Mouse (Mus musculus) limb, embryonic 13.5 days (tissue): ENCODE data around the gene Sec31b. TPM values are rescaled to one million over a fixed set of nuclear protein-coding genes. Genes with fewer than 3 reads are reported as not detected.

Source experiments
- ATAC-seq: fragments of 200-750 bp; cut with Nextera tagmentation; 2 replicates; pipeline ENCODE4 v1.8.0; 2017; ENCODE audit warnings: low read depth, moderate number of reproducible peaks, moderate TSS enrichment; ENCODE audit not compliant: low FRiP score
- H3K27ac ChIP-seq: fragments of 300-500 bp; sonication (generic); 2 replicates; pipeline ENCODE4 v1.5.1; 2015; ENCODE audit warnings: inconsistent platforms, mild to moderate bottlenecking, moderate library complexity
- H3K27me3 ChIP-seq: fragments of 300-500 bp; sonication (generic); 2 replicates; pipeline ENCODE4 v1.6.1; 2015; ENCODE audit warnings: mild to moderate bottlenecking, inconsistent platforms
- H3K36me3 ChIP-seq: fragments of 300-500 bp; sonication (generic); 2 replicates; pipeline ENCODE4 v1.6.1; 2015; ENCODE audit warnings: inconsistent platforms, mild to moderate bottlenecking, moderate library complexity
- H3K4me1 ChIP-seq: fragments of 300-500 bp; sonication (generic); 2 replicates; pipeline ENCODE4 v1.6.1; 2015; ENCODE audit warnings: inconsistent platforms
- H3K4me2 ChIP-seq: fragments of 300-500 bp; sonication (generic); replicated peaks from 2 replicates; pipeline ENCODE4 v1.6.1; 2015; ENCODE audit warnings: inconsistent platforms, mild to moderate bottlenecking, moderate library complexity
- H3K4me3 ChIP-seq: fragments of 300-500 bp; sonication (generic); 2 replicates; pipeline ENCODE4 v1.5.1; 2015; ENCODE audit warnings: moderate library complexity, mild to moderate bottlenecking, inconsistent platforms
- H3K9ac ChIP-seq: fragments of 300-500 bp; sonication (generic); 2 replicates; pipeline ENCODE4 v1.6.1; 2015; ENCODE audit warnings: mild to moderate bottlenecking, inconsistent platforms
- H3K9me3 ChIP-seq: fragments of 300-500 bp; sonication (generic); 2 replicates; pipeline ENCODE4 v1.6.1; 2016; ENCODE audit warnings: inconsistent platforms
- WGBS: fragments of 180-500 bp; shearing (Covaris S2); methylation state at CpG from one replicate; pipeline ENCODE4 v1.1.7; 2015; 5-methylcytosine and 5-hydroxymethylcytosine counted together
- polyA plus RNA-seq: library from polyadenylated mRNA; unstranded; fragments of >200 nt; fragmentation: Nextera tagmentation; extraction: Ambion mirVana; gene quantifications from 2 replicates; pipeline ENCODE4 v1.2.1, GENCODE M21; 2015

Gene Sec31b
- polyA plus RNA-seq, 1 experiment from 2014 or later: 0.34 TPM

DNA sequence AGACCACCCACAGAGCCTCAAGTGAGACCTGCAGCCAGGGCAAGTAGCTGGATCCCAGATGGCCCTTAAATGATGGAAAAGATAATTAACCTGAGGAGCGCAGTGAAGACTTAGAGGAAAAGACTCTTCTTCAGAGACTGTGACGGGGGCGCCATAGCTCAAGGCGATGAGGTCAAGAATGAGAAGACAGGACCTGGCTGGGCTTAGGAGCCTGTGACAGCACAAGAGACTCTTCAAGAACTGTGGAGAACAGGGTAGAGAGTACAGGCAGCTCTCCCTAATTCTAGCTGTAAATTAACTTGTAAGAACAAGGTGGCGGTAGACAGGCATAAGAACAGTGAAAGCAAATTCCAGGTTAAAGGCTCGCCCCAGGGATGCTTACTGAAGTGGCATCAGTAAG lies 43.7 kb downstream of the Sec31b start:
- no peaks in the 10 kb centered on the region for H3K9me3 ChIP-seq
- no peak overlapping the region for H3K9ac ChIP-seq
- 48% methylated on average over 6 of the region's 6 CpGs for WGBS
- H3K27ac ChIP-seq: no peak overlapping the region
- peaks cover 54% of the 10 kb centered on the region for H3K27me3 ChIP-seq
- H3K4me2 ChIP-seq: no peak overlapping the region
- H3K4me3 ChIP-seq: no peak overlapping the region
- no peaks in the 10 kb centered on the region for H3K36me3 ChIP-seq
- no peak for ATAC-seq
- H3K4me1 ChIP-seq: no peaks in the 10 kb centered on the region

DNA sequence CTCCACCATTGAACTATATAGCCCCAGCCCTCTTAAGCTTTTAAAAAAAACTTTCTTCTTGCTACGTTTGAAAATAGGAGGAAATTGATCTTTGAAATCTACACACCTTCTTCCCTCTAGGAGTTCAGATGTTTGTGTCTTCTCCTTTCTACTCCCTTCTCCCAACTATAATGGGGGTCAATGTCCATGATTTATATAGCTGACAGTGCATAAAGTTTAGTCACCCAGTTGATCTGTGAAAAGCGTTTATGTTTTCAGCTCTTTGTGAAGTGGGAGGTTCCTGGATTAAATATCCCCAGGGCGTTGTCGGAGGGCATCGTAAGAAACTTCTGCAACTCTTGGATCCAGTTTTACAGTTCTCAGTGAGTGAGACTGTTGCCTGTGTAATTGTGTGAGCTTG lies 45.4 kb downstream of the Sec31b start:
- no peaks in the 10 kb centered on the region for H3K36me3 ChIP-seq
- H3K9me3 ChIP-seq: no peaks in the 10 kb centered on the region
- ATAC-seq: no peak
- no peaks in the 10 kb centered on the region for H3K4me1 ChIP-seq
- H3K4me2 ChIP-seq: no peak overlapping the region
- H3K9ac ChIP-seq: no peak overlapping the region
- 41% methylated on average over 5 of the region's 5 CpGs for WGBS
- peaks cover 49% of the 10 kb centered on the region; the same call in 1 of the 2 replicates for H3K27me3 ChIP-seq
- H3K4me3 ChIP-seq: no peak overlapping the region
- H3K27ac ChIP-seq: no peak overlapping the region

- WGBS: 44% methylated on average over 6 of the region's 6 CpGs
Observed at GRCm38 (mm10) chr19:44498936-44499335, 46.7 kb downstream of the Sec31b start.

DNA sequence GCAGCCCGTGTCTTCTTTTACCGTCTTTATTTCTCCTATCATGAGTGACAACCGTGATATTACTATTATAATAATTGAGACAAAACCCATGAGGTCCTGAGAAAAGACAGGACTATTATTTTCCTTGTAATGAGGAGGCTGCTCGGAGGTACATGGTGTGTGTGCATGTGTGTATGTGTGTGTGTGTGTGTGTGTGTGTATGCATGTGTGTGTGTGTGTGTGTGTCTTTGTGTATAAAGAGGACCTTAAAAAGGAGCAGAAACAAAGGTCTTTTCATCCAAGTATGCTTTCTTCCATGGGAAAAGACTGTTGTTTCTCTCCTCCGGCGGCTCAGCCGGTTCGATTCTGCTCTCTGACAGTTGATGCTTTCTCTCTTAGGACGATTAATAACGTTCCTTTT lies 48.7 kb downstream of the Sec31b start:
- no peak for ATAC-seq

More at GRCm38 (mm10) chr19:44498936-44499335, 46.7 kb downstream of the Sec31b start:
- ATAC-seq: no peak
- no peak overlapping the region for H3K27ac ChIP-seq
- peaks cover 46% of the 10 kb centered on the region; the same call in 1 of the 2 replicates for H3K27me3 ChIP-seq
- no peaks in the 10 kb centered on the region for H3K9me3 ChIP-seq
- no peak overlapping the region for H3K4me3 ChIP-seq
- no peak overlapping the region for H3K4me2 ChIP-seq
- H3K9ac ChIP-seq: no peak overlapping the region
- no peaks in the 10 kb centered on the region for H3K36me3 ChIP-seq
- no peaks in the 10 kb centered on the region for H3K4me1 ChIP-seq

GRCm38 (mm10) chr19:44496511-44496910 lies 49.2 kb downstream of the Sec31b start:
- ATAC-seq: no peak
- Histone ChIP-seq H3K27me3 (peaks cover 38% of the 10 kb centered on the region), H3K36me3 (no peaks in the 10 kb centered on the region)

More for the DNA sequence above, 48.7 kb downstream of the Sec31b start:
- no peaks in the 10 kb centered on the region for H3K36me3 ChIP-seq
- no peak overlapping the region for H3K27ac ChIP-seq
- H3K9ac ChIP-seq: no peak overlapping the region
- H3K4me3 ChIP-seq: no peak overlapping the region
- 80% methylated on average over 10 of the region's 10 CpGs for WGBS
- no peaks in the 10 kb centered on the region for H3K4me1 ChIP-seq
- H3K9me3 ChIP-seq: no peaks in the 10 kb centered on the region
- no peak overlapping the region for H3K4me2 ChIP-seq
- peaks cover 41% of the 10 kb centered on the region for H3K27me3 ChIP-seq

GRCm38 (mm10) chr19:44493128-44493527 lies 52.5 kb downstream of the Sec31b start, which contains the start of gene Wnt8b:
Wnt8b (plus strand) TSS chr19:44493472.
- no peak for ATAC-seq
- Histone ChIP-seq H3K4me2 (no peak within 1 kb of the TSS), H3K27ac (no peak within 1 kb of the TSS), H3K27me3 (peaks cover 27% of the 10 kb centered on the region), H3K4me3 (no peak within 1 kb of the TSS), H3K36me3 (no peaks in the 10 kb centered on the region), H3K9ac (no peak within 1 kb of the TSS), H3K9me3 (no peaks in the 10 kb centered on the region), H3K4me1 (no peaks in the 10 kb centered on the region)
- WGBS: 30% methylated on average over 8 of the region's 8 CpGs

More at GRCm38 (mm10) chr19:44496511-44496910, 49.2 kb downstream of the Sec31b start:
- no peak overlapping the region for H3K9ac ChIP-seq
- H3K27ac ChIP-seq: no peak overlapping the region
- no peaks in the 10 kb centered on the region for H3K9me3 ChIP-seq
- no peak overlapping the region for H3K4me2 ChIP-seq
- WGBS: 50% methylated on average over 8 of the region's 8 CpGs
- H3K4me3 ChIP-seq: no peak overlapping the region
- H3K4me1 ChIP-seq: no peaks in the 10 kb centered on the region

DNA sequence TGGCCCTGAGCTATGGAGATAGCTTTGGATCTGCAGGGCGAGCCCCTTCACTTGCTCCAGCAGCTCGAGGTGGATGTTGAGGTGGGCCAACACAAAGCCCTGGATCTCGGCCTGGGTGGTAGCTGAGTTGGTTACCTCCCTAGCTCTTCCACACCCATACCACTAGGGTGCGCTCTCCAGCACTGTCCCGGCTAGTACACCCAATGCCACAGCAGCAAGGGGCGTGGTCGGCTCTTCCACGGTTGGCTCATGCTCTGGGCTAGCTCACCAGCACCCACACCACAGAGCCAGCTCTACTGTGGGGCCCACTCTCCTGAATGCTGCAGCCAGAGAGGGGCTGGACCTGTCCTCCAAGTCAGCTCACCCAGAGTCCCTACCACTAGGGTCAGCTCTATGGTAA lies 58.4 kb downstream of the Sec31b start:
- no peaks in the 10 kb centered on the region for H3K36me3 ChIP-seq
- H3K9ac ChIP-seq: no peak overlapping the region
- no peaks in the 10 kb centered on the region for H3K4me1 ChIP-seq
- WGBS: 10% methylated on average over 8 of the region's 8 CpGs
- H3K4me2 ChIP-seq: no peak overlapping the region
- no peak for ATAC-seq
- H3K27me3 ChIP-seq: peaks cover 5% of the 10 kb centered on the region; the same call in 1 of the 2 replicates
- no peaks in the 10 kb centered on the region for H3K9me3 ChIP-seq
- H3K4me3 ChIP-seq: no peak overlapping the region
- no peak overlapping the region for H3K27ac ChIP-seq

DNA sequence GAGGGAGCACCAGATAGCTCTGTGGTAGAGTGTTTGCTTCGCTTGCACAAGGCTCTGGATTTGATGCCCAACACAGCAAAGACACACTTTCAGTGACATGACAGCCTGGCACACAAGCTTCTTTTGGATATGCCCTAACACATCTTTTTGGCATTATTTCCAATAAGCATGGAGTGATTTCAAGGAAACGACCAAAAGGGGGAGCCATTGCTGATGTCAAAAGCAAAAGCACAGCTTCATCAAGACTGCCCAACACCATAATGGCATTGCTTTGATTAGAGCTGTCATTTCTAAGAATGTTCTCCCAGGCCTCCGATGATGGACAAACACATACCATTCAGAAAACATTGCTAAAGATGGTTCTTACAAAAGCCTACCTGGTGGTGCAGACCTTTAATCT lies 69.1 kb downstream of the Sec31b start:
- Histone ChIP-seq H3K9me3 (no peaks in the 10 kb centered on the region), H3K4me2 (no peak overlapping the region), H3K27ac (no peak overlapping the region), H3K4me3 (no peak overlapping the region), H3K4me1 (no peaks in the 10 kb centered on the region), H3K36me3 (no peaks in the 10 kb centered on the region), H3K9ac (no peak overlapping the region), H3K27me3 (no peaks in the 10 kb centered on the region)
- no peak for ATAC-seq
- WGBS: 54% methylated on average over 3 of the region's 3 CpGs

DNA sequence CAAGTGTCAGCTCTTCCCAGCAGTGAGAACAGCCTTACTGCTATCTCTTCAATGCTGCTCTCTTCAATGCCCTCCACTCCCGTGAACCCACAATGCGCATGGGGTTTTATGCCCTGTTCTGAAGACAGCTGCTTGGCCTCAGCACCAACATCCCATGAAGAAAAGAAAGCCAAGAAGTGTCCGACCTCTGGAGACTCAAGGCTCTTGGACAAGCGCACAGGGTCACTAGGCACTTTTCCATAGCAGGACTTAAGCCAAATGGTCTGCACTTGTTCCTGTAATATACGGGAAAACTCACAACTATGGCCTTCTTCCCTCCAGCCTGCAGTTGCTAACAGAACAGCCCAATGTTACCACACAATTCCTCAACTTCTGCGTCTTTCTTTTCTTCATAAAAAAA lies 70.4 kb downstream of the Sec31b start:
- Histone ChIP-seq H3K4me1 (no peaks in the 10 kb centered on the region), H3K36me3 (no peaks in the 10 kb centered on the region), H3K9me3 (no peaks in the 10 kb centered on the region), H3K4me2 (no peak overlapping the region), H3K9ac (no peak overlapping the region), H3K4me3 (no peak overlapping the region), H3K27ac (no peak overlapping the region), H3K27me3 (no peaks in the 10 kb centered on the region)
- ATAC-seq: no peak
- 82% methylated on average over 6 of the region's 6 CpGs for WGBS

DNA sequence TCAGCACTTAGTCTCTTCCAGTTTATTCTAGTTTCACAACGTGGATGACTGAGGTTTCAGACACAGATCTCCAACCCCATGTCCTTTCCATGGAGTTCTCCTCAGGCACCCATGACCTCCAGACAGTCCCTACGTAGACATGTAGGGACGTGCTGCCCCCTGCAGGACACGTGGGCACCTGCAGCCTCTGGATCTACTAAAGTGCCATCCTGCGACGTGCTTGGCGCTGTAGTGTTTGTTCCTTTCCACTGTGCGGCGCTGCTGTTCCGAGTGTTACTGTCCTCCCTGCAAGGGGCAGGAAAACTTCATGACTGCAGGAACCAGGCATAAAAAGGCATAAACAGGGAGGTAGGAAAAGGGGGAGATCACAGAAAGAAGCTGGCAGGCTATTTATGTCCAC lies 71.5 kb downstream of the Sec31b start:
- H3K9me3 ChIP-seq: no peaks in the 10 kb centered on the region
- H3K4me3 ChIP-seq: no peak overlapping the region
- no peak overlapping the region for H3K27ac ChIP-seq
- H3K36me3 ChIP-seq: no peaks in the 10 kb centered on the region
- H3K4me1 ChIP-seq: no peaks in the 10 kb centered on the region
- no peak for ATAC-seq
- no peak overlapping the region for H3K9ac ChIP-seq
- H3K27me3 ChIP-seq: no peaks in the 10 kb centered on the region
- no peak overlapping the region for H3K4me2 ChIP-seq
- 2% methylated on average over 10 of the region's 10 CpGs for WGBS

Other genes with a start within 250 kb of the Sec31b start
- gene Scd4, start 212.8 kb downstream of the Sec31b start, polyA plus RNA-seq: 0.13 and 0.14 TPM in 2 replicates
- 8.0 and 8.4 TPM in 2 replicates for gene Scd1, start 138.0 kb downstream of the Sec31b start, polyA plus RNA-seq
- 0.05 and 0.29 TPM in 2 replicates for gene Wnt8b, start 52.4 kb downstream of the Sec31b start, polyA plus RNA-seq
- gene Gm20538, start 7.0 kb upstream of the Sec31b start, polyA plus RNA-seq: not detected in 2 replicates
- gene Ndufb8, start 9.6 kb upstream of the Sec31b start, polyA plus RNA-seq: 497 and 524 TPM in 2 replicates
- 39.6 and 40.1 TPM in 2 replicates for gene Hif1an, start 17.0 kb upstream of the Sec31b start, polyA plus RNA-seq
- gene Pax2, start 210.2 kb upstream of the Sec31b start, polyA plus RNA-seq: 0.04 TPM in 1 of 2 replicates, not detected in the other